Mouse (Mus musculus): ENCODE measurements around the gene Gm10073.

- TF ChIP-seq POLR2A (IDR thresholded peaks at IDR 0.05; ENCODE audit: control insufficient read depth, low read depth, low read length) (no peak), CTCF (IDR thresholded peaks at IDR 0.05; ENCODE audit: control insufficient read depth, insufficient read depth, insufficient replicate concordance, low read depth, low read length) (no peak)
These were observed 15.5 kb upstream of the Gm10073 start for GRCm38 (mm10) chr8:106588443-106589431.

Measured in testis, adult 2 months (tissue).